Mouse (Mus musculus): Measurements from ENCODE around the gene Cypt3.

Cypt3 gene

DNA sequence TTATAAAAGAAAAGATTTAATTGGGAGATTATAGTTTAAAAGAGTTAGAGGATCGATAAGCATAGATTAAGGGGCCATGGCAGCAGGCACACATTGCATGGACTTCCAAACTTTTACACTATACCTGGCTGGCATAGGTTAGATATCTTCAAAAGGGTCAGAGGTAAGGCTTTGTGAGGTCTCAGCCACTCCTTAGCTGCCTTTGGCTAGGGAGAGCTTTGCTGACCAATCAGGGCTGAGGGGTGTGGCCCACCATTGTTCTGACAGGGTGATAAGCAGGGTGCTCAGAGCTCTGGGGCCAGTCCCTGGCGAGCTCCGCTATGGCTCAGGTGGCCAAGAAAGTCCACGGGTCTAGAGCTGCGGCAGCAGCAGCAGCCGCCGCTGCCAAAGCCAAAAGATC lies at the start of gene Cypt3:
TSS of gene Cypt3 (plus strand) at position 301 of the 400 bp plus-strand sequence.
- DNase-seq (ENCODE audit: low spot score), result no peak

DNA sequence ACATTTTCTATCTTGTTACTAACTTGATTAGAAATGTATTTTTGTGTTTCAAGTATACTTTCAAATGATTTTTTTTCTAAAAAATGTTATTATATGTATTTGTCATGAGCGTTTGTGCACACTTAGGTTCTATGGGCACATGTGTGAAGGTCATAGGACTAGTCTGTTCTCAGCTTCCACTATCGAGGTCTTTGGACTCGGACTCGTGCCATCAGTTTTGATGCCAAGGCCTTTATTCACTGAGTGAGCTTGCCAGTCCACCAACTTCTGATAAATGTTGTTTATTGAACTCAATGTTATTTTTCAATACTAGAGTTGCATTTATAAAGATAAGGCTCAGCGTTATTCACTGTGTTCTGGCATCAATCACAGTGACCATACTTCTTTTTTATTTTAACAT lies 42.9 kb upstream of the Cypt3 start:
- DNase-seq (ENCODE audit: low spot score), result no peak

DNA sequence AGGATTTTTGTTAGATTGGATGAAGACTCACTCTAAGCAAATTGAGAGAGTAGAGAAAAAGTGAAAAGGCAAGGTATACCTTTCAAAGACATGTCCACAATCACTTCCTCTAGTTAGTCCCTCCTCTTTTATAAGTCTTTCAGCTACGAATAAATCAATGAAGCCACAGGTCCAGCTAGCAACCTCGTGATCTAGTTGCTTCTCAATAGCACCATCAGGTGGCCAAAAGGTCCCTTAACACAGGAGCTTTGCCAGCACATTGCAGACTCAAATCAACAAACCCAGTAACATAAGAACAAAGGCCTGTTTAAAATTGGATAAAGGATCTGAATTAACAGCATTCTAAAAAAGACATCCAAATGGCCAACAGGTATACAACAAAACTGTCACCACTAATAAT lies 30.0 kb upstream of the Cypt3 start:
- no peak for DNase-seq (ENCODE audit: low spot score)

DNA sequence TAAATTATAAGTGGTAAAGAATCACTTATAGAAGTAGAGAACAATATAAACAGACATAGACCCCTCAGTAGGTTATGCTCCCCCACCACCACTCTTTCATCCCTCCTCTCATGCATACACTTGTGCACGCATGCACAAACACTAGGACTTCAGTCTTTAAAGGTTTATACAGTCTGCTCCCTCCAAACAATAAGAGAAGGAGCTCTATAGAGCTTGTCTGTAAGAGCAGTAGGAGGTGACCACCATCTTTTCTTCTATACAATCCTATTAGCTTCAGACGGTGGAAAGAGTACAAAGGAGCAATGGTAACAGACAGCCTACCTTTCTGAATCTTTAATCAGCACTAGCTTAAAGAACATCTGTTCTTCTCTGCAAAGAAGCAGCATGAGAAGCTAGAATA lies 1.8 kb upstream of the Cypt3 start:
- no peak for DNase-seq (ENCODE audit: low spot score)

GRCm38 (mm10) chrX:153564650-153565049 lies 6.3 kb downstream of the Cypt3 start:
- no peak for DNase-seq (ENCODE audit: low spot score)

DNA sequence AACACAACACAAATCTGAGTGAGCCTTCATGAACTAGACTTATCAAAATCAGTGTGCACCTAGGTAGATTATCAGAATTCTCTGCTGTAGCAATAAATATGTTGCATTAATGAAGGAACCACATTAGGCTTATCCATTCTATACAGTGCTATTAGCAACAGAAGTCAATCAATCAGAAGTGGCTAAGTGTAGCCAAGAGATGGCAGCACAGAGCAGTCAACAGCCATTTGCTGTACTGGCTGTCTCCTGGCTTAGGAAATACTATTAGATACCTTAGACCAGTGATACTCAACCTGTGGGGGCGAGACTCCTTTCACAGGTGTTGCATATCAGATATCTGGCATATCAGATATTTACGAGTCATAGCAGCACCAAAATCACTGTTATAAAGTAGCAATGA lies 41.2 kb downstream of the Cypt3 start:
- no peak for DNase-seq (ENCODE audit: low spot score)

All from ovary, postnatal 14 days (tissue).